Mouse (Mus musculus): ENCODE data around the gene Tmod1. TPM values are rescaled to one million over a fixed set of nuclear protein-coding genes. Genes with fewer than 3 reads are reported as not detected.

The Tmod1 gene
- polyA plus RNA-seq, 1 experiment from 2014 or later: 2.0 TPM

- no peaks in the 10 kb centered on the region for H3K9me3 ChIP-seq (ENCODE audit: low read depth, low read length)
- H3K4me2 ChIP-seq: no peak overlapping the region
- DNase-seq: no peak
- H3K27me3 ChIP-seq (ENCODE audit: insufficient read depth, low read length): no peaks in the 10 kb centered on the region
- WGBS: 33% methylated on average over 5 of the region's 5 CpGs
- no peaks in the 10 kb centered on the region for H3K36me3 ChIP-seq (ENCODE audit: insufficient read depth)
- no peak overlapping the region for H3K4me3 ChIP-seq (ENCODE audit: low read depth, low read length)
- H3K27ac ChIP-seq (ENCODE audit: low read depth): no peak overlapping the region
- H3K9ac ChIP-seq: no peak overlapping the region
- no peaks in the 10 kb centered on the region for H3K4me1 ChIP-seq (ENCODE audit: insufficient read depth)
- TF ChIP-seq CTCF (IDR thresholded peaks at IDR 0.05; ENCODE audit: low read depth): no peak
- no peak for ATAC-seq (ENCODE audit: insufficient read depth)
Observed at GRCm38 (mm10) chr4:46087852-46088251, 49.1 kb downstream of the Tmod1 start.

GRCm38 (mm10) chr4:46089524-46090125 is 50.9 kb downstream of the Tmod1 start:
- Histone ChIP-seq H3K9ac (no peak overlapping the region), H3K4me2 (no peak overlapping the region), H3K4me1 (ENCODE audit: insufficient read depth) (no peaks in the 10 kb centered on the region), H3K27ac (ENCODE audit: low read depth) (no peak overlapping the region), H3K27me3 (ENCODE audit: insufficient read depth, low read length) (no peaks in the 10 kb centered on the region), H3K9me3 (ENCODE audit: low read depth, low read length) (no peaks in the 10 kb centered on the region), H3K36me3 (ENCODE audit: insufficient read depth) (no peaks in the 10 kb centered on the region), H3K4me3 (ENCODE audit: low read depth, low read length) (no peak overlapping the region)
- 88% methylated on average over 14 of the region's 14 CpGs for WGBS
- DNase-seq (no peak), ATAC-seq (ENCODE audit: insufficient read depth) (no peak)
- no peak for TF ChIP-seq CTCF (IDR thresholded peaks at IDR 0.05; ENCODE audit: low read depth)

- TF ChIP-seq CTCF (IDR thresholded peaks at IDR 0.05; ENCODE audit: low read depth): no peak
- Histone ChIP-seq H3K4me1 (ENCODE audit: insufficient read depth) (no peaks in the 10 kb centered on the region), H3K9ac (no peak overlapping the region), H3K27me3 (ENCODE audit: insufficient read depth, low read length) (no peaks in the 10 kb centered on the region), H3K4me2 (no peak overlapping the region), H3K9me3 (ENCODE audit: low read depth, low read length) (no peaks in the 10 kb centered on the region), H3K36me3 (ENCODE audit: insufficient read depth) (no peaks in the 10 kb centered on the region), H3K27ac (ENCODE audit: low read depth) (no peak overlapping the region), H3K4me3 (ENCODE audit: low read depth, low read length) (no peak overlapping the region)
- WGBS: 80% methylated on average over 5 of the region's 5 CpGs
- no peak for ATAC-seq (ENCODE audit: insufficient read depth)
- DNase-seq: no peak
Observed at GRCm38 (mm10) chr4:46092429-46093076, 53.8 kb downstream of the Tmod1 start.

- Histone ChIP-seq H3K4me1 (ENCODE audit: insufficient read depth) (no peaks in the 10 kb centered on the region), H3K9ac (no peak overlapping the region), H3K27ac (ENCODE audit: low read depth) (no peak overlapping the region), H3K4me2 (no peak overlapping the region), H3K36me3 (ENCODE audit: insufficient read depth) (no peaks in the 10 kb centered on the region), H3K27me3 (ENCODE audit: insufficient read depth, low read length) (no peaks in the 10 kb centered on the region), H3K4me3 (ENCODE audit: low read depth, low read length) (no peak overlapping the region), H3K9me3 (ENCODE audit: low read depth, low read length) (no peaks in the 10 kb centered on the region)
- DNase-seq: no peak
- 67% methylated on average over 15 of the region's 15 CpGs for WGBS
- ATAC-seq (ENCODE audit: insufficient read depth): no peak
- TF ChIP-seq CTCF (IDR thresholded peaks at IDR 0.05; ENCODE audit: low read depth): no peak
Observed at GRCm38 (mm10) chr4:46094916-46095825, 56.4 kb downstream of the Tmod1 start.

- no peak overlapping the region for H3K4me2 ChIP-seq
- no peak for TF ChIP-seq CTCF (IDR thresholded peaks at IDR 0.05; ENCODE audit: low read depth)
- no peak overlapping the region for H3K9ac ChIP-seq
- peaks cover 5% of the 10 kb centered on the region; the same call in 1 of the 2 replicates for H3K4me1 ChIP-seq (ENCODE audit: insufficient read depth)
- ATAC-seq (ENCODE audit: insufficient read depth) (no peak), DNase-seq (no peak)
- H3K9me3 ChIP-seq (ENCODE audit: low read depth, low read length): no peaks in the 10 kb centered on the region
- no peaks in the 10 kb centered on the region for H3K27me3 ChIP-seq (ENCODE audit: insufficient read depth, low read length)
- H3K36me3 ChIP-seq (ENCODE audit: insufficient read depth): no peaks in the 10 kb centered on the region
- H3K27ac ChIP-seq (ENCODE audit: low read depth): no peak overlapping the region
- WGBS: 88% methylated on average over 3 of the region's 3 CpGs
- no peak overlapping the region for H3K4me3 ChIP-seq (ENCODE audit: low read depth, low read length)
Observed at GRCm38 (mm10) chr4:46095826-46096159, 57.1 kb downstream of the Tmod1 start.

GRCm38 (mm10) chr4:46096546-46096945 is 57.8 kb downstream of the Tmod1 start:
- Histone ChIP-seq H3K27me3 (ENCODE audit: insufficient read depth, low read length) (no peaks in the 10 kb centered on the region), H3K4me2 (no peak overlapping the region), H3K9me3 (ENCODE audit: low read depth, low read length) (no peaks in the 10 kb centered on the region), H3K4me1 (ENCODE audit: insufficient read depth) (peaks cover 9% of the 10 kb centered on the region; the same call in 1 of the 2 replicates), H3K36me3 (ENCODE audit: insufficient read depth) (no peaks in the 10 kb centered on the region), H3K9ac (no peak overlapping the region), H3K4me3 (ENCODE audit: low read depth, low read length) (no peak overlapping the region), H3K27ac (ENCODE audit: low read depth) (no peak overlapping the region)
- TF ChIP-seq CTCF (IDR thresholded peaks at IDR 0.05; ENCODE audit: low read depth): no peak
- ATAC-seq (ENCODE audit: insufficient read depth): no peak
- WGBS: 84% methylated on average over 7 of the region's 7 CpGs
- no peak for DNase-seq

- WGBS: 73% methylated on average over 2 of the region's 2 CpGs
- H3K9ac ChIP-seq: no peak overlapping the region
- peaks cover 9% of the 10 kb centered on the region; the same call in 1 of the 2 replicates for H3K4me1 ChIP-seq (ENCODE audit: insufficient read depth)
- DNase-seq (no peak), ATAC-seq (ENCODE audit: insufficient read depth) (no peak)
- TF ChIP-seq CTCF (IDR thresholded peaks at IDR 0.05; ENCODE audit: low read depth): no peak
- no peak overlapping the region for H3K27ac ChIP-seq (ENCODE audit: low read depth)
- no peak overlapping the region for H3K4me2 ChIP-seq
- no peak overlapping the region for H3K4me3 ChIP-seq (ENCODE audit: low read depth, low read length)
- H3K36me3 ChIP-seq (ENCODE audit: insufficient read depth): no peaks in the 10 kb centered on the region
- H3K9me3 ChIP-seq (ENCODE audit: low read depth, low read length): no peaks in the 10 kb centered on the region
- H3K27me3 ChIP-seq (ENCODE audit: insufficient read depth, low read length): no peaks in the 10 kb centered on the region
Observed at GRCm38 (mm10) chr4:46097591-46097990, 58.9 kb downstream of the Tmod1 start.
